Mouse (Mus musculus) testis, adult 2 months (tissue): ENCODE results near the gene Lamb2. TPM values are rescaled to one million over a fixed set of nuclear protein-coding genes. Genes with fewer than 3 reads are reported as not detected.

Experiments
- H3K27ac ChIP-seq: fragments of 200-500 bp; 2 replicates; pipeline ENCODE4 v1.5.1; 2012; ENCODE audit warnings: low read depth, low read length; ENCODE audit not compliant: control insufficient read depth, insufficient read depth
- H3K27me3 ChIP-seq: fragments of 200-500 bp; 2 replicates; pipeline ENCODE4 v1.6.1; 2012; ENCODE audit warnings: mild to moderate bottlenecking, low read length, moderate library complexity; ENCODE audit not compliant: control insufficient read depth, insufficient read depth
- H3K36me3 ChIP-seq: fragments of 200-500 bp; 2 replicates; pipeline ENCODE4 v1.6.1; 2012; ENCODE audit warnings: mild to moderate bottlenecking, low read length; ENCODE audit not compliant: control insufficient read depth, insufficient read depth
- H3K4me1 ChIP-seq: fragments of 200-500 bp; 2 replicates; pipeline ENCODE4 v1.6.1; 2012; ENCODE audit warnings: low read length; ENCODE audit not compliant: control insufficient read depth, insufficient read depth
- H3K4me3 ChIP-seq: fragments of 200-500 bp; 2 replicates; pipeline ENCODE4 v1.5.1; 2012; ENCODE audit warnings: low read depth, mild to moderate bottlenecking, low read length, moderate library complexity, mixed read lengths; ENCODE audit not compliant: control insufficient read depth
- CTCF ChIP-seq: fragments of 200-500 bp; IDR thresholded peaks from 2 replicates; pipeline ENCODE4 v1.5.1; 2012; ENCODE audit warnings: low read depth, mild to moderate bottlenecking, inconsistent platforms, low read length, moderate library complexity; ENCODE audit not compliant: control insufficient read depth, insufficient read depth, insufficient replicate concordance
- POLR2A ChIP-seq: fragments of 200-500 bp; IDR thresholded peaks from 2 replicates; pipeline ENCODE4 v1.6.1; 2012; ENCODE audit warnings: low read depth, mild to moderate bottlenecking, inconsistent platforms, low read length, moderate library complexity; ENCODE audit not compliant: control insufficient read depth
- polyA plus RNA-seq: library from polyadenylated mRNA; depleted of rRNA; stranded (reverse); fragments of >200 nt; gene quantifications from 2 replicates; pipeline ENCODE4 v1.2.3, GENCODE M21; 2012; rRNA removed

Gene Lamb2
- polyA plus RNA-seq, result 23.3 and 24.3 TPM in 2 replicates

- Histone ChIP-seq H3K27ac (peak within 1 kb of the TSS; percentile 80), H3K4me3 (peak within 1 kb of the TSS; percentile 80), H3K36me3 (no peaks in the 10 kb centered on the region), H3K4me1 (peaks cover 21% of the 10 kb centered on the region), H3K27me3 (no peaks in the 10 kb centered on the region)
- no peak for TF ChIP-seq CTCF
- TF ChIP-seq POLR2A, result peak; percentile 45; the same call in 1 of the 2 replicates
These were observed at the start of gene Lamb2 for GRCm38 (mm10) chr9:108479721-108480351. Gene Lamb2 (plus strand): TSS chr9:108479736.

DNA sequence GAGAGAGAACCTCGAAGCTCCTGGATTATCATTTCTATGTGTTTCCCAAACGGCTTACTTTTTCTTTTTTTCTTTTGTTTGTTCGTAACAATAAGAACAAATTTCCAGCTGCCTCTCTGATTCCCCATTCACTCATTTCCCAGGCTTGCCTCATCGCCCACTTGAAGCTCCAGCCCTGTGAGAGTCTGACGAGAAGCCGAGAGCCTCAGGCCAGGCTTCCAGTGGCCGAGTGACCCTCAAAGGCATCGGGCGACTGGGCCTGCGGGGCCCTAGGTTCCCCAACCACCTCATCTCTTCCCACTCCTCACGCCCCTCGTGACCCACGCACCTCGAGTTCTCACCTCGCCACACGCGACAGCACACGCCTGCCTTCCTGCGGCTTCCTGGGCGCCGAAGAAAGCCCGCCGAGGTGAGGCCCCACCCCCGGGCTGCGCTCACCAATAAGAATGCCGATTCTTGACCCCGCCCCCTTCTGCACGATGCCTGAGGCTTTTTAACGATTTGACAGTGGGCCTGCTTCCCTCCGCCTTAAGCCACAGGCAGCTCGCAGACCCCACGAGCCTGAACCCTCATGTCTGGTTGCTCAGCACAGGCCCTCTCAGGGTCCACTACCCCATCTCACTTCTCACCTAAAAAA lies 48.0 kb upstream of the Lamb2 start:
- Histone ChIP-seq H3K4me3 (peak overlapping the region; percentile 93), H3K27me3 (no peaks in the 10 kb centered on the region), H3K4me1 (peaks cover 5% of the 10 kb centered on the region), H3K36me3 (no peaks in the 10 kb centered on the region), H3K27ac (peak overlapping the region; percentile 74)
- peak; percentile 78 for TF ChIP-seq POLR2A
- TF ChIP-seq CTCF, result no peak

GRCm38 (mm10) chr9:108436182-108436581 lies 43.4 kb upstream of the Lamb2 start, which contains the start of gene BC048562:
Gene BC048562 (plus strand): TSS chr9:108436482.
- peaks cover 5% of the 10 kb centered on the region for H3K4me1 ChIP-seq
- no peak for TF ChIP-seq POLR2A
- TF ChIP-seq CTCF, result no peak
- peak within 1 kb of the TSS; percentile 56 for H3K27ac ChIP-seq
- no peaks in the 10 kb centered on the region for H3K27me3 ChIP-seq
- peak within 1 kb of the TSS; percentile 82 for H3K4me3 ChIP-seq
- no peaks in the 10 kb centered on the region for H3K36me3 ChIP-seq

DNA sequence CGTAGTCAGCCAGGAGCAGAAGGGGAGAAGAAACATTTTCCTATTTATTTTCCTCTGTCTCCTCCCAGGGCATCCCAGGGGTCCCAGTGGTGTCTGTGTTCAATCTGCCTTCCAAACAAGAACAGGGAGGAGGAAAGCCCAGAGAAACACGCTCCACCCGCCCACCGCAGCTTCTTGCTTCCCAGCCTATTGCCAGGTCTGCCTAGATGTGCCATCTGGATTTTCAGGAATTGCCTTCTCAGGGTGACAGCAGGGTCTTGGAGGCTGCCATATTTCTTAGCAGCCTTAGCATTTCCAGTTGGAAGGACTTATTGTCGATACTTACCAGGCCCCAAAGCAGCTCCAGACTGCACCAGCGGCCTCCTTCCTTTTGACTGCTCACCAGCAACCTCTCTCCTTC lies 40.4 kb upstream of the Lamb2 start:
- TF ChIP-seq CTCF, result 0 out of 2 replicates have a peak, but pooled peaks have one; percentile 3
- TF ChIP-seq POLR2A, result no peak
- Histone ChIP-seq H3K4me3 (no peak overlapping the region), H3K27me3 (no peaks in the 10 kb centered on the region)

GRCm38 (mm10) chr9:108440485-108440884 lies 39.1 kb upstream of the Lamb2 start:
- no peak overlapping the region for H3K4me3 ChIP-seq
- no peaks in the 10 kb centered on the region for H3K27me3 ChIP-seq
- H3K36me3 ChIP-seq, result no peaks in the 10 kb centered on the region
- peaks cover 9% of the 10 kb centered on the region for H3K4me1 ChIP-seq
- H3K27ac ChIP-seq, result no peak overlapping the region
- no peak for TF ChIP-seq POLR2A

More for the DNA sequence above, 40.4 kb upstream of the Lamb2 start:
- Histone ChIP-seq H3K36me3 (no peaks in the 10 kb centered on the region), H3K27ac (no peak overlapping the region), H3K4me1 (no peaks in the 10 kb centered on the region)

DNA sequence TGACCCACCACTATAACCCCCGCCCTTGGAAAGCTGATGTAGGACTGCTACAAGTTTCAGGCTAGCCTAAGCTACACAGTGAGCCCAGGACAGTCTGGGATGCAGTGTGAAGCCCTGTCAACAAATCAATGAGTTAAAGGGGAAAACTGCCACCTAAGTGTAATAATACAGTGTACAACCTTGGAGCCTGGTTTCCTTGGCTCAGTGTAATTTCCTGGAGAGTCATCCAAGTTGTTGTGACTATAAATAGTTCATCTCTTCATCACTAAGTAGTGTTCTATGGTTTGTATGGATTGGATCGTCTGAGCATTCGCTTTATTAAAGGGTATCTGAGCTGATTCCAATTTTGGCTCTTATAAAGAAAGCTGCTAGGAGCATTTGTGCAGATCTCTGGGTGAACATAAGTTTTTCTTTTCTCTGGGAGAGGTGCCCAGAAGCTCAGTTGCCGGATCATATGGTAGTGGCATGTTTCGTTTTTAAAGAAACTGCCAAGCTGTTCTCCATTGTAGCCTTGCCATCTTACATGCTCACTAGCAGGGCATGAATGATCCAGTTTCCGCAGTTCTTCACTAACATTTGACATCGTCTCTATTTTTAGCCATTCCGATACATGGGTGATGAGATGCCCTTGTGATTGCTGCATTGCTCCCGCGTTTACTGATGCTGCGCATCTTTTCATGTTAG lies 38.2 kb upstream of the Lamb2 start:
- H3K36me3 ChIP-seq, result no peaks in the 10 kb centered on the region
- H3K4me1 ChIP-seq, result peaks cover 17% of the 10 kb centered on the region
- no peak overlapping the region for H3K4me3 ChIP-seq
- TF ChIP-seq CTCF (no peak), POLR2A (no peak)
- H3K27ac ChIP-seq, result no peak overlapping the region
- H3K27me3 ChIP-seq, result no peaks in the 10 kb centered on the region

DNA sequence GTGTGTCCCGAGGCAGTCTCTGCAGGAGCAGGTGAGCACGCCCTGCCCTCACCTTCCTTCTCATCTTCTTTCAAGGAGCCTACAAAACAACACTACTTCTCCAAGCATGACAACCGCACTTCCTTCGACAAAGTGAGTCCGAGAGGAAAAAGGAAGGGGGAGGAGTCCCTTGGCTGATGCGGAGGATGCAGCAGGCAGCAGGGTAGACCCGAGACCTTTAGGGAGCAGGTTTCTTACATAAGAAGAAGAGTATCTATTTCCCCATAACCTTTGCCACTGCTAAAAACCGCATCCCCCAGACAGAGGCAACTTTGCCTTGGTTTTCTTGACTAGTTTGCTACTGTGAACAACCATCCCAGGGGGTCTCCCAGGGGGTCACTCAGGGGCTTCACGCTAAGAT lies 34.4 kb upstream of the Lamb2 start:
- no peak overlapping the region; the same call in 1 of the 2 replicates for H3K27ac ChIP-seq
- H3K36me3 ChIP-seq, result no peaks in the 10 kb centered on the region
- TF ChIP-seq POLR2A, result no peak
- no peak for TF ChIP-seq CTCF
- no peak overlapping the region for H3K4me3 ChIP-seq
- H3K4me1 ChIP-seq, result peaks cover 26% of the 10 kb centered on the region
- no peaks in the 10 kb centered on the region for H3K27me3 ChIP-seq
